Comparison of ENCODE assay signal across 11 mouse cellular contexts in the genomic region with DNA sequence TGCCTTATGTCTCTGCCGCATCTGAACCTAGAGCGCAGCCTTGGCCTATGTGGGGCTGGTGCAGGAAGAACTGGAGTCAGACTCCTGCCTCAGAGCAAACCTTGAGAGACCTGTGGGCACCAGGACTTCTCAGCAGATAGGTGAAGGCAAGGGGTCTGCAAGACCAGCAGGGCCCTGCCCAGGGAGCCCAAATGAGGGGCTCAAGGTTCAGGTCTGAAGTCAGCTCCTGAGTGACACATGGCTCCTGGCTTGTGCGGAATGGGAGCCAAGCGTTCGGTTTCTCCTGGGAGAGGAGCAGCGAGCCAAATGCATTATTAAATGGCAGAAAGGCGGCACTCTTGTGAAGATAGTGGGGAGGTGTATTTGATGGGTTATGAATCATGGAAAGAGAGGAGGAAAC. TPM values are rescaled to one million over a fixed set of nuclear protein-coding genes. Genes with fewer than 3 reads are reported as not detected.
DNase-seq lines count a peak whose midpoint lies in the region; ATAC-seq lines count a peak whose summit lies in the region.
"Had no signal": no experiment of that assay in that cellular context is flagged by ENCODE, and none has a peak within 500 bp of the region (broad histone marks: within the 10 kb centered on the region; RNA-seq: fewer than 3 reads in every experiment).

No protein-coding gene starts in this region.

- no peak overlapping the region for H3K4me2 ChIP-seq in liver, embryonic 13.5 days

- no peak overlapping the region for H3K9ac ChIP-seq in liver, embryonic 13.5 days

- H3K4me1 ChIP-seq in heart, embryonic 10.5 days = peaks cover 100% of the 10 kb centered on the region
- peaks cover 34% of the 10 kb centered on the region for H3K4me1 ChIP-seq in liver, embryonic 13.5 days (replicated peaks)
- peaks cover 85% of the 10 kb centered on the region for H3K4me1 ChIP-seq in limb, embryonic 10.5 days

- DNase-seq in heart, embryonic 10.5 days (ENCODE audit: low spot score) = no peak
- DNase-seq in heart, adult 9 months (ENCODE audit: low spot score in 2 of 2) = no peak
- no peak for DNase-seq in liver, embryonic 13.5 days
- DNase-seq in liver = no peak
- DNase-seq in cerebellum, postnatal 10 days = peak; percentile 58
- DNase-seq in limb, embryonic 10.5 days (ENCODE audit: low spot score) = no peak
- no peak for DNase-seq in adrenal gland, postnatal 4 days (ENCODE audit: low spot score in 2 of 2)
- no peak for DNase-seq in left cerebral cortex, postnatal 10 days (ENCODE audit: extremely low spot score in 1 of 2, low spot score in 2 of 2)
- DNase-seq: kidney, postnatal 14 days; lung, postnatal 4 days had no signal

- no peaks in the 10 kb centered on the region for H3K36me3 ChIP-seq in heart, embryonic 10.5 days
- no peaks in the 10 kb centered on the region for H3K36me3 ChIP-seq in liver, embryonic 13.5 days
- no peaks in the 10 kb centered on the region for H3K36me3 ChIP-seq in limb, embryonic 10.5 days

- no peaks in the 10 kb centered on the region for H3K9me3 ChIP-seq in heart, embryonic 10.5 days
- H3K9me3 ChIP-seq in liver, embryonic 13.5 days (replicated peaks) = no peaks in the 10 kb centered on the region
- H3K9me3 ChIP-seq in limb, embryonic 10.5 days (replicated peaks) = no peaks in the 10 kb centered on the region

- intact Hi-C loops in left cerebral cortex, postnatal 10 days (cut with DNase I) = no loop called here

- H3K4me3 ChIP-seq in heart, embryonic 10.5 days = no peak overlapping the region
- no peak overlapping the region for H3K4me3 ChIP-seq in liver, embryonic 13.5 days (replicated peaks)
- 0 out of 2 replicates have a peak overlapping the region, but pooled peaks have one; percentile 31 for H3K4me3 ChIP-seq in limb, embryonic 10.5 days

- no peaks in the 10 kb centered on the region for H3K27me3 ChIP-seq in heart, embryonic 10.5 days (ENCODE audit: insufficient read depth, poor library complexity, severe bottlenecking)
- no peaks in the 10 kb centered on the region for H3K27me3 ChIP-seq in liver, embryonic 13.5 days
- H3K27me3 ChIP-seq in limb, embryonic 10.5 days (ENCODE audit: low read depth, poor library complexity, severe bottlenecking) = no peaks in the 10 kb centered on the region

- ATAC-seq in liver, embryonic 13.5 days (ENCODE audit: low read depth) = no peak
- ATAC-seq: CD4-positive, CD25-positive, alpha-beta regulatory T cell, adult 4 months had no signal

- peak overlapping the region; percentile 81 for H3K27ac ChIP-seq in heart, embryonic 10.5 days
- peak overlapping the region; percentile 18; the same call in 1 of the 2 replicates for H3K27ac ChIP-seq in liver, embryonic 13.5 days
- peak overlapping the region; percentile 51 for H3K27ac ChIP-seq in limb, embryonic 10.5 days

- 83% methylated on average over 7 of the region's 7 CpGs for WGBS in heart, embryonic 10.5 days
- WGBS in liver, embryonic 13.5 days (ENCODE audit: insufficient replicate concordance) = 77% methylated on average over 7 of the region's 7 CpGs
- 91% methylated on average over 7 of the region's 7 CpGs for WGBS in limb, embryonic 10.5 days

RNA-seq across cellular contexts. Expression of gene Dab2ip, which starts 52.9 kb away (rescaled TPM):
- 47.6 and 49.0 TPM in 2 replicates for polyA plus RNA-seq in heart, embryonic 10.5 days (2016; fragmentation: Nextera tagmentation; extraction: Ambion mirVana)
- 5.2 and 6.7 TPM in 2 replicates for polyA plus RNA-seq in liver, embryonic 13.5 days (2015; fragmentation: Nextera tagmentation; extraction: Ambion mirVana)
- polyA plus RNA-seq in limb, embryonic 10.5 days (2016; fragmentation: Nextera tagmentation; extraction: Ambion mirVana) = 44.0 and 49.7 TPM in 2 replicates
- total RNA-seq in adrenal gland, postnatal 4 days (2021) = 10 to 100 TPM; 74.4 to 77.6 TPM
- 100 to 1,000 TPM; 125 to 138 TPM for total RNA-seq in left cerebral cortex, postnatal 10 days (2021)

Comparison
In these comparisons a context has a peak if more than half of its experiments do, and no peak if none do; other contexts are left out.
1. DNase-seq: peak in cerebellum, postnatal 10 days (2 of 2); none in heart, embryonic 10.5 days (single experiment), heart, adult 9 months (0 of 2), liver, embryonic 13.5 days (single experiment), liver (single experiment), limb, embryonic 10.5 days (single experiment), adrenal gland, postnatal 4 days (0 of 2) and left cerebral cortex, postnatal 10 days (0 of 2).
2. H3K27ac ChIP-seq: peak in every context shown above with its lines; median percentile 81 in heart, embryonic 10.5 days; 51 in limb, embryonic 10.5 days; 18 in liver, embryonic 13.5 days.